Mouse (Mus musculus) G1E (cell line): ENCODE results near the gene Focad. TPM values are rescaled to one million over a fixed set of nuclear protein-coding genes. Genes with fewer than 3 reads are reported as not detected.

Source experiments
- ATAC-seq: 2 replicates; pipeline ENCODE4 v1.8.0; 2016; ENCODE audit warnings: mild to moderate bottlenecking; ENCODE audit not compliant: insufficient number of reproducible peaks, poor library complexity, low FRiP score, severe bottlenecking; ENCODE audit errors: extremely low read depth
- DNase-seq: peaks from one replicate; pipeline ENCODE4 v3.0.0; 2012; ENCODE audit warnings: low spot score
- H3K27me3 ChIP-seq: 2 replicates; pipeline ENCODE4 v1.6.1; 2012; ENCODE audit warnings: mild to moderate bottlenecking, low read length, inconsistent platforms; ENCODE audit not compliant: insufficient read depth
- H3K36me3 ChIP-seq: replicated peaks from 2 replicates; pipeline ENCODE3; 2012; ENCODE audit warnings: mild to moderate bottlenecking, inconsistent platforms
- H3K4me1 ChIP-seq: 2 replicates; pipeline ENCODE4 v1.6.1; 2012; ENCODE audit warnings: low read depth, low read length, inconsistent platforms, mixed read lengths; ENCODE audit not compliant: insufficient read depth
- H3K4me3 ChIP-seq: 2 replicates; pipeline ENCODE4 v1.5.1; 2012; ENCODE audit warnings: low read depth, mild to moderate bottlenecking, inconsistent platforms, low read length, moderate library complexity, mixed read lengths
- H3K9me3 ChIP-seq: replicated peaks from 2 replicates; pipeline ENCODE4 v1.6.1; 2012; ENCODE audit warnings: inconsistent platforms
- CTCF ChIP-seq: IDR thresholded peaks from 2 replicates; pipeline ENCODE4 v1.5.1; 2012; ENCODE audit warnings: low read depth, low read length, inconsistent platforms, mixed read lengths
- GATA1 ChIP-seq: IDR thresholded peaks from 2 replicates; pipeline ENCODE4 v1.6.1; 2012; ENCODE audit warnings: borderline replicate concordance, low read length, inconsistent platforms, mixed read lengths
- GATA2 ChIP-seq: IDR thresholded peaks from 2 replicates; pipeline ENCODE4 v1.6.1; 2012; ENCODE audit warnings: low read depth, low read length, inconsistent platforms, borderline replicate concordance
- POLR2AphosphoS5 ChIP-seq: IDR thresholded peaks from 2 replicates; pipeline ENCODE4 v1.6.1; 2012; ENCODE audit warnings: low read depth, low read length, inconsistent platforms; ENCODE audit not compliant: insufficient replicate concordance
- TAL1 ChIP-seq: conservative IDR thresholded peaks from 2 replicates; pipeline ENCODE4 v1.6.1; 2012; ENCODE audit warnings: low read depth, low read length, inconsistent platforms, mixed read lengths
- polyA plus RNA-seq: library from polyadenylated mRNA; stranded (reverse); fragments of >175 nt; gene quantifications from 2 replicates; pipeline ENCODE4 v1.2.3, GENCODE M21; 2012
- total RNA-seq, 2 experiments: library from RNA; stranded (forward) in 1 of 2; stranded (reverse) in 1 of 2; fragments of 200-1000 nt in 1 of 2; fragments of >200 nt in 1 of 2; fragmentation: Nextera tagmentation in 1 of 2; gene quantifications; 2 replicates each; pipeline ENCODE4 v1.2.3; 2014 to 2017

The Focad gene
- total and polyA plus RNA-seq, 3 experiments: 5.2 to 31.6 (median 21.6) TPM

- Histone ChIP-seq H3K36me3 (peaks cover 21% of the 10 kb centered on the region), H3K4me1 (no peaks in the 10 kb centered on the region), H3K27me3 (no peaks in the 10 kb centered on the region), H3K9me3 (no peaks in the 10 kb centered on the region), H3K4me3 (no peak overlapping the region)
- DNase-seq (no peak), ATAC-seq (no peak)
- TF ChIP-seq TAL1 (no peak), GATA1 (no peak), POLR2AphosphoS5 (no peak), GATA2 (no peak), CTCF (no peak)
Observed at GRCm38 (mm10) chr4:88236926-88237756, 142.7 kb downstream of the Focad start.

- TF ChIP-seq GATA2: no peak
- TF ChIP-seq POLR2AphosphoS5: no peak
- no peak for TF ChIP-seq TAL1
- TF ChIP-seq CTCF: no peak
- no peak for TF ChIP-seq GATA1
- Histone ChIP-seq H3K9me3 (no peaks in the 10 kb centered on the region), H3K4me3 (no peak overlapping the region), H3K36me3 (peaks cover 17% of the 10 kb centered on the region), H3K27me3 (no peaks in the 10 kb centered on the region), H3K4me1 (no peaks in the 10 kb centered on the region)
- DNase-seq (no peak), ATAC-seq (no peak)
Observed at GRCm38 (mm10) chr4:88238351-88238750, 143.9 kb downstream of the Focad start.

DNA sequence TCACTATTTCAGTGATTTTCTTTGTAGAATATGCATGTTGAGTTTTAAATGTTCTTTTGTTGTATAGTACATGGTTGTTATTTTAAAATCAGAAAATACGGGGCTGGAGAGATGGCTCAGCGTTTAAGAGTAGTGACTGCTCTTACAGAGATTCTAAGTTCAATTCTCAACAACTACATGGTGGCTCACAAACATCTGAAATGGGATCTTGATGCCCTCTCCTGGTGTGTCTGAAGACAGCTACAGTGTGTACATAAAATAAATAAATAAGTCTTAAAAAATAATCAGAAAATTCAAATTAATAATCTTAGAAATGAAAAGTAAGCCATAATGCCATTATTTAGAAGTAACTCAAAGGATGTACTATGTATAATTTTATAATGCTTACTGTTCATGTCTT, 149.4 kb downstream of the Focad start:
- H3K9me3 ChIP-seq: no peaks in the 10 kb centered on the region
- no peak for ATAC-seq

GRCm38 (mm10) chr4:88245494-88245893, 151.1 kb downstream of the Focad start:
- Histone ChIP-seq H3K9me3 (no peaks in the 10 kb centered on the region), H3K36me3 (peaks cover 24% of the 10 kb centered on the region), H3K4me3 (no peak overlapping the region), H3K4me1 (no peaks in the 10 kb centered on the region), H3K27me3 (no peaks in the 10 kb centered on the region)
- DNase-seq (no peak), ATAC-seq (no peak)
- TF ChIP-seq TAL1: no peak
- no peak for TF ChIP-seq GATA1
- no peak for TF ChIP-seq CTCF
- TF ChIP-seq POLR2AphosphoS5: no peak
- TF ChIP-seq GATA2: no peak

More for the DNA sequence above, 149.4 kb downstream of the Focad start:
- no peak for TF ChIP-seq POLR2AphosphoS5
- no peak for TF ChIP-seq CTCF
- no peak for TF ChIP-seq TAL1
- no peak for TF ChIP-seq GATA2
- no peak for TF ChIP-seq GATA1
- no peak for DNase-seq
- Histone ChIP-seq H3K4me3 (no peak overlapping the region), H3K36me3 (peaks cover 22% of the 10 kb centered on the region), H3K27me3 (no peaks in the 10 kb centered on the region), H3K4me1 (no peaks in the 10 kb centered on the region)

- DNase-seq: no peak
Observed at GRCm38 (mm10) chr4:88261349-88261748, 166.9 kb downstream of the Focad start.

GRCm38 (mm10) chr4:88264536-88264935, 170.1 kb downstream of the Focad start:
- no peak overlapping the region for H3K4me3 ChIP-seq
- ATAC-seq (no peak), DNase-seq (no peak)
- no peaks in the 10 kb centered on the region for H3K9me3 ChIP-seq
- H3K36me3 ChIP-seq: peaks cover 2% of the 10 kb centered on the region
- TF ChIP-seq CTCF: no peak
- TF ChIP-seq GATA2: no peak
- no peak for TF ChIP-seq GATA1
- TF ChIP-seq POLR2AphosphoS5: no peak
- TF ChIP-seq TAL1: no peak
- no peaks in the 10 kb centered on the region for H3K4me1 ChIP-seq
- H3K27me3 ChIP-seq: no peaks in the 10 kb centered on the region

More at GRCm38 (mm10) chr4:88261349-88261748, 166.9 kb downstream of the Focad start:
- TF ChIP-seq GATA1: no peak
- TF ChIP-seq CTCF: no peak
- TF ChIP-seq TAL1: no peak
- no peak for TF ChIP-seq GATA2
- no peak for TF ChIP-seq POLR2AphosphoS5
- Histone ChIP-seq H3K36me3 (peaks cover 6% of the 10 kb centered on the region), H3K4me1 (no peaks in the 10 kb centered on the region), H3K4me3 (no peak overlapping the region), H3K9me3 (no peaks in the 10 kb centered on the region), H3K27me3 (no peaks in the 10 kb centered on the region)
- no peak for ATAC-seq
